Mouse (Mus musculus) stomach, embryonic 16.5 days (tissue): Measurements from ENCODE around the gene Tor1aip1. TPM values are rescaled to one million over a fixed set of nuclear protein-coding genes. Genes with fewer than 3 reads are reported as not detected.

Source experiments
- ATAC-seq: fragments of 200-750 bp; cut with Nextera tagmentation; 2 replicates; pipeline ENCODE4 v1.8.0; 2017; ENCODE audit warnings: moderate number of reproducible peaks, moderate TSS enrichment; ENCODE audit not compliant: insufficient read depth, low FRiP score
- H3K27ac ChIP-seq: fragments of 300-500 bp; sonication (generic); 2 replicates; pipeline ENCODE4 v1.5.1; 2014; ENCODE audit warnings: low read length
- H3K27me3 ChIP-seq: fragments of 300-500 bp; sonication (generic); 2 replicates; pipeline ENCODE4 v1.6.1; 2014; ENCODE audit warnings: low read length, control low read depth, mixed read lengths; ENCODE audit not compliant: control insufficient read depth, insufficient read depth
- H3K36me3 ChIP-seq: fragments of 300-500 bp; sonication (generic); 2 replicates; pipeline ENCODE4 v1.6.1; 2014; ENCODE audit warnings: low read length; ENCODE audit not compliant: control insufficient read depth, insufficient read depth
- H3K4me1 ChIP-seq: fragments of 300-500 bp; sonication (generic); 2 replicates; pipeline ENCODE4 v1.6.1; 2014; ENCODE audit warnings: low read length, control low read depth, mixed read lengths; ENCODE audit not compliant: control insufficient read depth, insufficient read depth
- H3K4me2 ChIP-seq: fragments of 300-500 bp; sonication (generic); 2 replicates; pipeline ENCODE4 v1.6.1; 2014; ENCODE audit warnings: low read depth, low read length, mixed read lengths
- H3K4me3 ChIP-seq: fragments of 300-500 bp; sonication (generic); replicated peaks from 2 replicates; pipeline ENCODE4 v1.5.1; 2014; ENCODE audit warnings: mild to moderate bottlenecking, low read length
- H3K9ac ChIP-seq: fragments of 300-500 bp; sonication (generic); 2 replicates; pipeline ENCODE4 v1.6.1; 2014; ENCODE audit warnings: low read length
- H3K9me3 ChIP-seq: fragments of 300-500 bp; sonication (generic); replicated peaks from 2 replicates; pipeline ENCODE4 v1.6.1; 2016; ENCODE audit warnings: low read length, control low read depth; ENCODE audit not compliant: control insufficient read depth
- WGBS: fragments of 180-500 bp; shearing (Covaris S2); extraction: QIAGEN DNeasy Blood & Tissue Kit; methylation state at CpG from one replicate; pipeline ENCODE4 v1.1.7; 2014; 5-methylcytosine and 5-hydroxymethylcytosine counted together
- polyA plus RNA-seq: library from polyadenylated mRNA; unstranded; fragments of >200 nt; fragmentation: Nextera tagmentation; extraction: Ambion mirVana; gene quantifications from 2 replicates; pipeline ENCODE4 v1.2.1, GENCODE M21; 2015

Tor1aip1 gene
- polyA plus RNA-seq, result 33.8 and 34.8 TPM in 2 replicates

DNA sequence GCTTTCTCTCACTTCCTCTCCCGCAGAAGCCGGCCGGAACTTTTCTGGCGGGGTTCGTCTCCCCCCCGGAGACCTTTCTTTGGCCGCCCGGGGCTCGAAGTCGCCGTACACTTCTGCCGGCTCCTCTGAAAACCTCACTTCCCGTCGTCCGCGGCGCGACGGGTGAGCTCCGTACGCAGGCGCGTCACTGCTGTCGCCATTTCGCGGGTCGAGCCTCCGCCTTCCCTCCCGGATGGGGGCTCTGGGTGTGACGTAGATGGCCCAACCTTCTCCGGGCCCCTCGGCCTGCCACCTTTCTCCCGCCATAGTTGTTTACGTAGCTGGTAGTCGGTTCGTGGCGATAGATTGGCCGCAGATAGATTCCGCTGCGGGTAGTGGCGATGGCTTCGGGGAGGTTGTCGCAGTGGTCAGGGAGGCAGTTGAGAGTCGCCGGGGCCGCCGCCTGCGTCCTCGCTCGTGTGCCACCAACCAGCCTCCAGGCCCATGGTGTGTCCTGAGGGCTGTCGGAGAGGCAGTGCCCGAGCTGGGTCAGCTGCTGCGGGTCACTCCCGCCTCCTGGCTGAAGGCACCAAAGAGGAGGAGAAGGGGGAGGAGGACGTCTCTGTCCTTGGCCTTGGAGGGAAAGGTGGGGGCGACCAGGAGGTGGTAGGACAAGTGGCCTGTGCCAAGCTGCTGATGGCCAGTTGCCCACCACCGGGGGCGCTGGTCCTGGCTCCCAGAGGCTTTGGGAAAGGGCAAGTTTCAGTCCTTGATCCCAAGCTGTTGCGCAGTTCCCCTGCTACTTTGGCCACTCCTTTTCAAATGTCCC is at the start of gene Tor1aip1:
Gene Tor1aip1 (minus strand): TSS at position 551 of the 808 bp plus-strand sequence.
- Histone ChIP-seq H3K4me2 (peak within 1 kb of the TSS; percentile 81), H3K27me3 (no peaks in the 10 kb centered on the region), H3K27ac (peak within 1 kb of the TSS; percentile 100), H3K4me1 (peaks cover 16% of the 10 kb centered on the region; the same call in 1 of the 2 replicates), H3K9me3 (no peaks in the 10 kb centered on the region), H3K4me3 (peak within 1 kb of the TSS; percentile 89), H3K9ac (peak within 1 kb of the TSS; percentile 96), H3K36me3 (peaks cover 10% of the 10 kb centered on the region)
- under 1% methylated on average over 59 of the region's 59 CpGs for WGBS
- peak; percentile 93 for ATAC-seq

DNA sequence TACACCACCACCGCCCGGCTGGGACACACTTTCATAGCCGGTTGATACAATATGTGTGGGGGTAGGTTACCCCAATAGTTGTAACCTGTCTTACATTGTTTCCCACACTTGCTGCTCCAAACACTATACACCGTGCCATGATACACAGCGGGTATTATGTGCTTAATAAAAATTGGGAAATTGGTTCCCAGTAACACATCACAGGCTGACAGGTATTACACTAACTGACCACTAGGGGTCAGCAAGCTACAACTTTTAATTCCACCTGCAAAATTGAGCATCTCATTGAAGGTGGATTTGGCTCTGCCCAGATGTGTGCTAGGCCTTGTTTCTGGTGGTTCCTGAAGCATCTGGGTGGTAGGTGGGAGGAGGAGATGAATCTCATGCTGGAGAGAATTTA is 49.5 kb upstream of the Tor1aip1 start:
- Histone ChIP-seq H3K9me3 (no peaks in the 10 kb centered on the region), H3K4me2 (no peak overlapping the region), H3K4me3 (no peak overlapping the region), H3K27me3 (no peaks in the 10 kb centered on the region), H3K9ac (no peak overlapping the region), H3K36me3 (no peaks in the 10 kb centered on the region), H3K27ac (no peak overlapping the region), H3K4me1 (no peaks in the 10 kb centered on the region)
- 52% methylated on average over 5 of the region's 5 CpGs for WGBS
- ATAC-seq, result no peak

DNA sequence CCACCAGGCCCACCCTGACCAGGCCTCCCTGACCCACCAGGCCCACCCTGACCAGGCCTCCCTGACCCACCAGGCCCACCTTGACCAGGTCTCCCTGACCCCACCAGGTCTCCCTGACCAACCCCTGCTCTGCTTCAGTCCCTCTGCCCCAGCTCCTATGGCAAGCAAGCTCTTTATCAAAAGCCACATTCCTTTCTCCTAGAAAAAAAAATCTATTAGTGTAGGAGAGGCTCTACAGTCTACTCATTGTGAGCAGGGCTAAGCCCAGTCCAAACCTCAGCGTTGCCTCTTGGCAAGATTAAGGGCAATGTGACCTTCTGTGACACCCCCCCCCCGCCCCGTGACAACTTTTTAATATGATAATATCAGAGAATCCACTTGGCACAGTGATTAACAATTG is 48.3 kb upstream of the Tor1aip1 start:
- no peak overlapping the region for H3K9ac ChIP-seq
- H3K27me3 ChIP-seq, result no peaks in the 10 kb centered on the region
- H3K4me2 ChIP-seq, result no peak overlapping the region
- ATAC-seq, result no peak
- 54% methylated on average over 3 of the region's 3 CpGs for WGBS
- H3K36me3 ChIP-seq, result no peaks in the 10 kb centered on the region
- no peaks in the 10 kb centered on the region for H3K4me1 ChIP-seq
- H3K9me3 ChIP-seq, result no peaks in the 10 kb centered on the region
- no peak overlapping the region for H3K4me3 ChIP-seq
- no peak overlapping the region for H3K27ac ChIP-seq

DNA sequence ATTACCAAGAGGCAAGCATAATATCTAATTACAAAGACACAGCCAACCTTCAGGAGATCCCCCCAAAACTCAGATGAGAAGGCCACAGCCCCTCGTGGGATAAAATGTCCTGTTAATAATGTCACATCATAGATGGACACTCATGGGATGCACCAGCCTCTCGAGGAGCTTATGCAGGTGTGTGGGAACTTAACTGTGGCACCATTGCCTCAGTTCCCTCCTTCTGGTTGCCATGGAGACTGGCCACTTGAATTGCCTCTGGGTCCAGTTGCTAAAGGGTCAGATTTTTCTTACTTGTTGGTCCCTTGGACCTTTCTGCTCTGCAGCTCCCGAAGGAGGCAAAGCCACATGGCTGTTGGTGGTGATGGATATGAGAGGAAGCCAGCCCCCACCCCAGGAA is 41.4 kb upstream of the Tor1aip1 start:
- Histone ChIP-seq H3K27ac (no peak overlapping the region), H3K27me3 (no peaks in the 10 kb centered on the region), H3K9me3 (no peaks in the 10 kb centered on the region), H3K36me3 (no peaks in the 10 kb centered on the region), H3K4me1 (0 out of 2 replicates have a peak, but pooled peaks cover 4% of the 10 kb centered on the region), H3K4me2 (no peak overlapping the region), H3K9ac (no peak overlapping the region), H3K4me3 (no peak overlapping the region)
- no peak for ATAC-seq
- WGBS, result 66% methylated on average over 3 of the region's 3 CpGs

DNA sequence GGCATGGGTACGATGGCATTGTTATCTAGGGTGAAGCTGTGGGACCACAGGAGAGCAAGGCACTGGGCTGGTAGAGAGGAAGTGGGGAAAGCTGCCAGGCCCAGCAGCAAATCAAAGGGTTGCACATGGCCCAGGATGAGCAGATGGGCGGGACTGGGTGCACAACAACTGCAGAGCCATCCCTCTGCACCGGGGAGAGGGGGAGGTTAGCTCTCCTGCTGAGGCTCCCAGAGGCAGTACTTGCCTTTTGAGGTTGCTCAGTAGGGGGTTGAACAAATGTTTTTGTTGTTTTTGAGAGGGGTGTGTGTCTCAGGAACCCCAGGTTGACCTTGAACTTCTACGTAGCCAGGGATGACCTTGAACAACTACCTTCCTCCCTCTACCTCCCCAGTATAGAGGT is 40.2 kb upstream of the Tor1aip1 start:
- ATAC-seq, result no peak
- Histone ChIP-seq H3K27ac (no peak overlapping the region), H3K27me3 (no peaks in the 10 kb centered on the region), H3K36me3 (no peaks in the 10 kb centered on the region), H3K4me3 (no peak overlapping the region), H3K4me2 (no peak overlapping the region), H3K9ac (no peak overlapping the region), H3K9me3 (no peaks in the 10 kb centered on the region), H3K4me1 (0 out of 2 replicates have a peak, but pooled peaks cover 4% of the 10 kb centered on the region)
- WGBS, result 59% methylated on average over 4 of the region's 4 CpGs

DNA sequence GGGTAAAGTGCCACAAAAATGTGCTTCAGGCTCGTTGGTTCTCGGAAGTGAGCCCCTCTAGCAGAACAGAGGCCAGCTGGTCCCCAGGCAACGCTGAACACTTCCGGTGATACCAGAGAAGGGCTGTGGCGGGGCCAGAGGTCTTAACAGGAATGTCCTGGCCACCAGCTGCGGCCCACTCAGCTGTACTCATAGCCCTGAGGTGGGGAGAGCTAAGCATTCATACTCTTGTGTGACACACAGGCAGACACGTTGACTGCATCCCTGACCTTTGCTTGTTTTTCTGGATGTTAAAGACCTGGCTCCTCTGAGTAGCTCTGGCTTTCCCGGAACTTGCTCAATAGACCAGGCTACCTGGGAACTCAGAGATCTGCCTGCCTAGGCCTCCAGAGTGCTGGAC is 38.3 kb upstream of the Tor1aip1 start:
- no peak for ATAC-seq
- WGBS, result 39% methylated on average over 8 of the region's 8 CpGs
- no peak overlapping the region for H3K27ac ChIP-seq
- H3K9me3 ChIP-seq, result no peaks in the 10 kb centered on the region
- H3K9ac ChIP-seq, result no peak overlapping the region
- no peak overlapping the region for H3K4me2 ChIP-seq
- 0 out of 2 replicates have a peak, but pooled peaks cover 4% of the 10 kb centered on the region for H3K4me1 ChIP-seq
- H3K27me3 ChIP-seq, result no peaks in the 10 kb centered on the region
- H3K4me3 ChIP-seq, result no peak overlapping the region
- no peaks in the 10 kb centered on the region for H3K36me3 ChIP-seq

DNA sequence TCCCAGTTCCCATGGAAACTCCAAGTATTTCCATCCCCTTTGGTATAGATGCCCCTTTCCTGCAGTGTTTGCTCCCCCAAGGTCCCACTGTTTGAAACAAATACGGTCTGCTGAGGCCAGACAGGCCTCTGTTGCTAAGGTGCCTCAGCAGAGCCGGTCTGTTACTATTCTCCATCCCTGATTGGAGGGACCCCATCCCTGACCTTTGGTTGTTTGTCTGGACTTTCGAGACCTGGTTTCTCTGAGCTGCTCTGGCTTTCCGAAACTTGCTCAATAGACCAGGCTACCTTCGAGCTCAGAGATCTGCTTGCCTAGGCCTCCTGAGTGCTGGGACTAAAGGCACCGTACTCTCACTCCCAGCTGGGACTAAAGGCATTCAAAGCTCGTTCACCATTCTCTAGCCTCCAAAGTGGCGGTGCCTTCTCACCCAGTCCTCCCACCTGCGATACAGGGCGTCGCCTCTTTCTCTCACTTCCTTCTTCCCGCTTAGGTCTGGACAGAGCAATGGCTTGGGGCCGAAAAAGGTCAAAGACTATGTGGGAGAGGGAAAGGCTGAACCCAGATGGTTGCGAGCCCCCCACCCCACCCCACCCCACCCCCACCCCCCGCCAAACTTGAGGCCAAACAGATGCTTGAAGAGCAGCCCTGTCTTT is 37.0 kb upstream of the Tor1aip1 start:
- no peak overlapping the region for H3K4me3 ChIP-seq
- WGBS, result 54% methylated on average over 15 of the region's 15 CpGs
- H3K9me3 ChIP-seq, result no peaks in the 10 kb centered on the region
- no peak overlapping the region for H3K4me2 ChIP-seq
- no peaks in the 10 kb centered on the region for H3K36me3 ChIP-seq
- H3K27me3 ChIP-seq, result no peaks in the 10 kb centered on the region
- no peak overlapping the region for H3K9ac ChIP-seq
- no peak for ATAC-seq
- H3K4me1 ChIP-seq, result 0 out of 2 replicates have a peak, but pooled peaks cover 4% of the 10 kb centered on the region
- no peak overlapping the region for H3K27ac ChIP-seq

DNA sequence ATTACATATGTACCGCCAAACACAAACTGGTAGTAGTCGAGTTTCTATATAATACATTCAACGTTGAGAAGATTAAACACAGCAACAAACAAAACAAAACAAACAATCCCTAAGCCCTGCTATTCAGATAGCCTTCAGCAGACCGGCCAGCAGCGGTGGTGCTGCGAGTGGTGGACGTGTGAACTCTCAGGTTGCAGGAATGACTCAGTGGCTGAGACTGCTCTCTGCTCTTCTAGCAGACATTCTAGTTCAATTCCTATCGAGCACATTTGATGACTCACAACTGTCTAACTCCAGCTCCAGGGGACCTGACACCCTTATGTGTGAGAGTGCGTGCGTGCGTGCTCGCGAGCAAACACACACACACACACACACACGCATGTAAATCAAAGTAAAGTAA is 33.8 kb upstream of the Tor1aip1 start:
- 0 out of 2 replicates have a peak, but pooled peaks have one; percentile 44 for ATAC-seq
- no peak overlapping the region for H3K4me2 ChIP-seq
- H3K27me3 ChIP-seq, result no peaks in the 10 kb centered on the region
- no peak overlapping the region for H3K4me3 ChIP-seq
- WGBS, result 67% methylated on average over 14 of the region's 14 CpGs
- no peak overlapping the region for H3K9ac ChIP-seq
- peaks cover 10% of the 10 kb centered on the region; the same call in 1 of the 2 replicates for H3K36me3 ChIP-seq
- 0 out of 2 replicates have a peak, but pooled peaks cover 4% of the 10 kb centered on the region for H3K4me1 ChIP-seq
- H3K27ac ChIP-seq, result no peak overlapping the region
- H3K9me3 ChIP-seq, result no peaks in the 10 kb centered on the region

DNA sequence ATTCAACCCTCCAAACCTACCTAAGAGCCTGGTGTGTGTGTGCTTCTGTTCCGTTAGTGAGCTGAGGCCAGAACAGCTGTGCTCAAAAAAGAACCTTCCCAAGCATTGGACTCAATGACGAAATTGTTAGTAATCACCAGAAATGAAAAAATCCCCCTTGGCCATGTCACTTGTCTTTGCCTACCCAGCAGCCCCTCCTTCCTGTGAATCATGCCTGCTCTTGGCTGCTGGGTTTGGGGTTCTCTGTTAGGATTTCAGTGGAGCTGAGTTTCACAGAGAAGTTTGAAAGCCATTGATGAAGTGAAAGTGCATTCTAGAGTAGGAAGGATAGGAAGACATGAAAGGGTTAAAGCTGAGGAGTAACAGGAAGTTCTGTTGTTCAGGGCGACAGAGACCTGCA is 29.9 kb upstream of the Tor1aip1 start:
- H3K4me3 ChIP-seq, result no peak overlapping the region
- peaks cover 20% of the 10 kb centered on the region; the same call in 1 of the 2 replicates for H3K36me3 ChIP-seq
- no peak overlapping the region for H3K27ac ChIP-seq
- H3K9ac ChIP-seq, result no peak overlapping the region
- 54% methylated on average over 3 of the region's 3 CpGs for WGBS
- no peak overlapping the region for H3K4me2 ChIP-seq
- H3K9me3 ChIP-seq, result no peaks in the 10 kb centered on the region
- no peaks in the 10 kb centered on the region for H3K4me1 ChIP-seq
- H3K27me3 ChIP-seq, result no peaks in the 10 kb centered on the region
- ATAC-seq, result no peak
